Mouse (Mus musculus) G1E (cell line): ENCODE measurements around the gene Cdc20b.

Source experiments
- CTCF ChIP-seq: IDR thresholded peaks from 2 replicates; pipeline ENCODE4 v1.5.1; 2012; ENCODE audit warnings: low read depth, low read length, inconsistent platforms, mixed read lengths
- GATA1 ChIP-seq: IDR thresholded peaks from 2 replicates; pipeline ENCODE4 v1.6.1; 2012; ENCODE audit warnings: borderline replicate concordance, low read length, inconsistent platforms, mixed read lengths
- TAL1 ChIP-seq: conservative IDR thresholded peaks from 2 replicates; pipeline ENCODE4 v1.6.1; 2012; ENCODE audit warnings: low read depth, low read length, inconsistent platforms, mixed read lengths

DNA sequence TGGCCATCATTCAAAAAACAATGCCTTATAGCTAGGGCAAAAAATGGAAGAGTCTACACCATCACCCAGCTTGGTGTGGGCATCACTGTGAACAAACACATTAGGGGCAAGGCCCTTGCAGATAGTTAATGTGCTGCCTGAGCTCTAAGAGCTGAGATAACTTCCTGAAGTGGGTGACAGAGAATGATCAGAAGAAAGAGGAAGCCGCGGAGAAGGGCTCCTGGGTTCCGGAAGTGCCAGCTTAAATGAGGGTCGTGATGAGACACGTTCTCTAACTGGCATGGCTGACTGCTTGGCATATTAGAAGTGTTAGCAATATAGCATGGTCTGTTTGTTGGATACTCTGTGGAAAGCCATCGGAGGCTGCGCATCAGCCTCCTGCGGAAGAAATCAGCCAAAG, 19.3 kb downstream of the Cdc20b start:
- no peak for TF ChIP-seq GATA1
- TF ChIP-seq CTCF: no peak
- no peak for TF ChIP-seq TAL1
